Mouse (Mus musculus) cerebellum, adult 11-12 months (tissue): Measurements from ENCODE around the gene AC161166.1.

Source experiments
- DNase-seq: peaks from one replicate; pipeline ENCODE4 v3.0.0; 2022

AC161166.1 gene

GRCm38 (mm10) chr7:24483291-24483690 is 29.0 kb downstream of the AC161166.1 start:
- DNase-seq: peak; percentile 60

GRCm38 (mm10) chr7:24482208-24483020 is 29.8 kb downstream of the AC161166.1 start:
- DNase-seq: no peak

GRCm38 (mm10) chr7:24481474-24482207 is 30.6 kb downstream of the AC161166.1 start, which contains the start of gene Cadm4:
TSS of gene Cadm4 (plus strand) at chr7:24482023.
- DNase-seq: peak; percentile 94

- DNase-seq: peak; percentile 76
Measured at GRCm38 (mm10) chr7:24480986-24481473, 31.2 kb downstream of the AC161166.1 start.

GRCm38 (mm10) chr7:24480121-24480941 is 31.9 kb downstream of the AC161166.1 start:
- peak; percentile 62 for DNase-seq

GRCm38 (mm10) chr7:24479685-24480084 is 32.6 kb downstream of the AC161166.1 start:
- peak; percentile 52 for DNase-seq

GRCm38 (mm10) chr7:24478911-24479310 is 33.3 kb downstream of the AC161166.1 start:
- DNase-seq: no peak

- no peak for DNase-seq
Measured at GRCm38 (mm10) chr7:24476856-24477255, 35.4 kb downstream of the AC161166.1 start.

- no peak for DNase-seq
Measured at GRCm38 (mm10) chr7:24476338-24476737, 35.9 kb downstream of the AC161166.1 start.

- DNase-seq: peak; percentile 64
Measured at GRCm38 (mm10) chr7:24474811-24475506, 37.3 kb downstream of the AC161166.1 start.

- DNase-seq: peak; percentile 78
Measured at GRCm38 (mm10) chr7:24473913-24474529, 38.2 kb downstream of the AC161166.1 start.

GRCm38 (mm10) chr7:24472937-24473336 is 39.3 kb downstream of the AC161166.1 start:
- no peak for DNase-seq

- DNase-seq: no peak
Measured at GRCm38 (mm10) chr7:24472442-24472841, 39.8 kb downstream of the AC161166.1 start.

- DNase-seq: peak; percentile 62
Measured at GRCm38 (mm10) chr7:24470356-24470755, 41.9 kb downstream of the AC161166.1 start.

- DNase-seq: no peak
Measured at GRCm38 (mm10) chr7:24469126-24469525, 43.1 kb downstream of the AC161166.1 start.

- no peak for DNase-seq
Measured at GRCm38 (mm10) chr7:24467886-24468285, 44.4 kb downstream of the AC161166.1 start.

- DNase-seq: no peak
Measured at GRCm38 (mm10) chr7:24466835-24467234, 45.4 kb downstream of the AC161166.1 start.

GRCm38 (mm10) chr7:24462388-24463319 is 49.6 kb downstream of the AC161166.1 start, which contains the start of gene Plaur:
TSS of gene Plaur (plus strand) at chr7:24462484.
- DNase-seq: no peak

- DNase-seq: no peak
Measured at GRCm38 (mm10) chr7:24461376-24462051, 50.7 kb downstream of the AC161166.1 start.
